Mouse (Mus musculus): Measurements from ENCODE around the gene Zbtb1.
"Not testable (repeated sequence)": the region's sequence is repeated elsewhere in the genome, so short reads cannot be mapped to it uniquely, and the experiment has no call there.

The Zbtb1 gene

GRCm38 (mm10) chr12:76404836-76405182, 34.7 kb downstream of the Zbtb1 start:
- DNase-seq (ENCODE audit: low spot score in 2 of 2), result no peak

GRCm38 (mm10) chr12:76405183-76405970, 35.3 kb downstream of the Zbtb1 start:
- DNase-seq (ENCODE audit: low spot score in 2 of 2), result peak in 1 of 2 experiments; percentile 22

- DNase-seq (ENCODE audit: low spot score in 2 of 2), result no peak
Measured at GRCm38 (mm10) chr12:76405971-76406370, 35.9 kb downstream of the Zbtb1 start.

- no peak for DNase-seq (ENCODE audit: low spot score in 2 of 2)
Measured at GRCm38 (mm10) chr12:76407184-76407583, 37.1 kb downstream of the Zbtb1 start.

- no peak for DNase-seq (ENCODE audit: low spot score in 2 of 2)
Measured at GRCm38 (mm10) chr12:76409166-76409565, 39.1 kb downstream of the Zbtb1 start.

- DNase-seq (ENCODE audit: low spot score in 2 of 2), result no peak
Measured at GRCm38 (mm10) chr12:76415383-76416010, 45.4 kb downstream of the Zbtb1 start.

DNA sequence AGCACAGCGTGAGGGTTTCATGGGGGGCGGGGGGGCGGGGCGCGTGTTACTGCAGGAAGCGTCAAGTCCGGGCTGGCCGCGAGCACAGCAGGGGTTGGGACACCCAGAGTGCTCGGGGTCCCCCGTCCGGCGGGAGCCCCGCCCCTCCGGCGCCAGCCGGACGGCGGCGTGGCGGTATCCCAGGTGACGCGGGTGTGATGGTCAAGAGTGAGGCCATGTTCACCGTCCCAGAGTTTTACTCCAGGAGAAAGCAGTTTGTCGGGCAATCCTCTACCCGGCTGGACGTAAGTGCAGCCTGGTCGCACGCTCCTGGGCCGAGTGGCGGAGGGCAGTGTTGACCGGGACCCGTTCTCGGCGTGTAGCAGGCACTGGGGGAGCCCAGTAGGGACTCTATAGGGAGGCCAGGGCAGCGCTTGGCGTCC, 47.4 kb downstream of the Zbtb1 start, which contains the start of gene Ppp1r36:
Gene Ppp1r36, plus strand, starts transcription at position 106 of the 422 bp plus-strand sequence.
- DNase-seq (ENCODE audit: low spot score in 2 of 2), result no peak

GRCm38 (mm10) chr12:76418346-76418745, 48.3 kb downstream of the Zbtb1 start:
- DNase-seq (ENCODE audit: low spot score in 2 of 2), result no peak

GRCm38 (mm10) chr12:76425256-76425655, 55.2 kb downstream of the Zbtb1 start:
- no peak for DNase-seq (ENCODE audit: low spot score in 2 of 2)

- no peak for DNase-seq (ENCODE audit: low spot score in 2 of 2)
Measured at GRCm38 (mm10) chr12:76427546-76427945, 57.5 kb downstream of the Zbtb1 start.

DNA sequence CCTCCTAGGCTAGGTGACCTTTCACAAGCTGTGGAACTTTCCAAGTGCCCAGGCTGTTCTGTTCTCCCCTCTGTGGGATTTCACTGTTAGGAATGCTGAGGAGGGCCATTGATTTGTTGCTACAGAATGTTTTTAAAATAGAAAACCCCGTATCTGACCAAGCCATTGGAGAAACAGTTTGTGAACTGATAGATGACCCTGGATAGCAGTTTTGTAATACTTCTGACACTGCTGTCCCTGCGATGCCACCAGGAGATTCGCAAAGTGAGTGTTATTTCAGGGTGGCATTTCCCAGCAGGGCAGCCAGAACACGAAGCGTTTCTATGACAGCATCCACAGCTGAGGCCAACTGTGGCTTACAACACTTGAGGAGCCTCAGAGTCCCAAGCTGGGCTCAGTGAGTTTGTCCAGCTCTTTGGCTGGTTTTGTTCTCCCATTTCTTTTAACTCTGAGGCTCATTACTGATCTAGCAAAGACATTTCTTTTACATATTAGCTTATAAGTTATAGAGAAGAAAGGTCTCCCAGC, 60.9 kb downstream of the Zbtb1 start:
- DNase-seq (ENCODE audit: low spot score in 2 of 2), result no peak

DNA sequence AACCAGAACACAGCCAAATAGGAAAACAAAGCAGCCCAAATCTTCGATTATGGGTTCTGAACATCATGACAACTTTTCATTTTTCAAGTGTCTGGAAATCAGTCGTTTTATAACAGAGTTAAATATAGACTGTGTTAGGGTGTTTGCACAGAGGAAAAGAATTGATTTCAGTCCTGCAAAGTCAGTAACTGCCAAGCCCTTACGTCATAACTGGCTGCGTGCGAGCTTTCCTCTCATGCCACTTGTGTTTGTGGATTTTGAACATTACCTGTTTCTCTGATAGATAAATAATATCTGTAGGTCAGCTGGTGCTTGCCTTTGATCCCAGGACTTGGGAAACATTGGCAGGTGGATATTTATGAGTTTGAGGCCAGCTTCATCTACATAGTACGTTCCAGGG, 61.4 kb downstream of the Zbtb1 start:
- no peak for DNase-seq (ENCODE audit: low spot score in 2 of 2)

- DNase-seq (ENCODE audit: low spot score in 2 of 2), result no peak
Measured at GRCm38 (mm10) chr12:76434111-76434510, 64.0 kb downstream of the Zbtb1 start.

- no peak for DNase-seq (ENCODE audit: low spot score in 2 of 2)
Measured at GRCm38 (mm10) chr12:76435084-76435483, 65.0 kb downstream of the Zbtb1 start.

DNA sequence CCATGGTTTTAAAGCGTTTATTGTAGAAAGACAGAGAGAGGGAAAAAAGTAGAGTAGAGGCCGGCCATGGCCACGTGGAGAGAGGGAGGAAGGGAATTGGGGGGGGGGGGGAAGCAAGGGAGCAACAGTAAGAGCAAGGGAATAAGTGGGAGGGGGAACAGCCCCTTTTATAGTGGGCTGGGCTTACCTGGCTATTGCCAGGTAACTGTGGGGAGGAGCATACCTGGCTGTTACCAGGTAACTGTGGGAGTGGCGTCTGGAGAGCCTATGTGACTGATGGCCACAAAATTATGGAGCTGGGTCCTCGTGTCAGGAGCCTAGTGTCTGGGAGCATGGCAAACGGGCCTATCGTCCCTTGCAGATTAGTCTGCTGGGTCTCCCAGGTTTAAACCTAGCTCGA, 65.5 kb downstream of the Zbtb1 start:
- no peak for DNase-seq (ENCODE audit: low spot score in 2 of 2)

DNA sequence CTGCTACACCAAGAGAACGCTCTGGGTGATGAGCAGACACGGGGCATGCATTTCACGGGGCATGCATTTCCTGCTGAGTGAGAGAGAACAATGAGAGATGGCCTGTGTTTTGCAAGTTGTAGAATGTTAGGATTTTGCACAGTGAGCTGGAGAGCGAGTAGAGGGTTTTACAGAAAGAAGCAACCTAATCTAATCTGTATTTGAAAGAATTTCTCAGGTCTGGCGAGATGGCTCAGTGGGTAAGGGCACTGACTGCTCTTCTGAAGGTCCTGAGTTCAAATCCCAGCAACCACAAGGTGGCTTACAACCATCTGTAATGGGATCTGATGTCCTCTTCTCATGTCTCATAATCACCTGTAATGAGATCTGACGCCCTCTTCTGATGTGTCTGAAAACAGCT, 73.4 kb downstream of the Zbtb1 start:
- DNase-seq (ENCODE audit: low spot score in 2 of 2), result not testable (repeated sequence)

DNA sequence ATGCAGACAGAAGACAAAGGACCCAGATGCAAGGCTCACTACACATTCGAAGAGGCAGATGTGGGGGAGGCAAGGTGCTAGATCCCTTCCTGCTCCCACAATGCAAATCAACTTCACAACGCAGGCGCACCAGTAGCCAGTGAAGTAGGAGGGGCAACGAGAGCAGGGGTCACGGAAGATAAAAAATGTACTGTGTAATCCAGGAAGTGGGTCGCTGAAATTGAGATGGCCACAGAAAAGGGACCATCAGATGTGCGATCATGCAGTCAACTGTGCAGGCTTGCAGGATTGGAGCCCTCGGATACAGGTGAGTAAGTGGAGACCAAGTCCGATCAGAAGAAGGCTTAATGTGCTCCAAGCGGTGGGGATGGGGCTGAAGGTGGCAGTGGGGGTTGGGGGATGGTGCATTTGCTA, 74.3 kb downstream of the Zbtb1 start:
- no peak for DNase-seq (ENCODE audit: low spot score in 2 of 2)

DNA sequence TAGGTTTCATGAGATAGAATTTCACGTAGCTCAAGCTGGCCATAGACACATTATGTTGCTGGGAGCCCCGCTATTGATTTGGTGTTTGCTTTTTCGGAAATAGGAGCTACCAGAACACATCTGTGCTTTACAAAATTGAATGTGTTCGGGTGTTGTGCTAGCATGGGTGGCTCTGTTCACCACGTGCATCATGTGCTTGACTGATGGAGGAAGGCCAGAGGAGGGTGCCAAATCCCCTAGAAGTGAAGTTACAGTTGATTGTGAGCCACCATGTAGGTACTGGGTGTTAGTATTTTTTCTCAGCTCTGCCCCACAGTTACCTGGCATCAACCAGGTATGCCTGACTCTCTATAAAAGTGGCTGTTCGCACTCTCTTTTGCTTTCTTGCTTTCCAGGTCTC, 74.8 kb downstream of the Zbtb1 start:
- no peak for DNase-seq (ENCODE audit: low spot score in 2 of 2)

DNA sequence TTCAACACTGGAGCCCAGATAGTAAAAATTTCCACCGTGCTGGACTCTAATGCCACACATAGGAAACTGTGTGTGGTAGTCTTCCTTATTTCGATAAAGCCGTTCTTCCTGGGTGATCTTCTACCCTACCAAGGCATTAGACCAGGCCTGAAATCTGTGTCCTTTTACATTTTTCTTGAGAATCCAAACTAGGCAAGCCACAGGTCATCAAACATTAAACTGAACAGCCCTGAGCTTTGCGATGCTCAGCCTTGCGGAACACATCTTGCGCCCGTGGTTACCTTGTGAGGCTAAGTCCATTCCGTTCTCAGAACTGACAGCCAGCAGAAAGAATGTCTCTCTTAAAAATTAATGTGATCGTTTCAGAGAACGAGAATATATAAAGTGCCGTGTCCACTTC, 76.1 kb downstream of the Zbtb1 start:
- DNase-seq (ENCODE audit: low spot score in 2 of 2), result no peak

Measured in cerebellum, postnatal 4 days (tissue).